Mouse (Mus musculus): ENCODE results near the gene Rexo5. TPM values are rescaled to one million over a fixed set of nuclear protein-coding genes. Genes with fewer than 3 reads are reported as not detected.

Rexo5 gene
- 1 to 10 TPM; 1.5 to 2.2 TPM for total RNA-seq (2021)

GRCm38 (mm10) chr7:119793586-119794250 lies at the start of gene Rexo5, which contains the start of gene Eri2:
TSS of gene Rexo5 (plus strand) at chr7:119794006.
TSS of gene Eri2 (minus strand) at chr7:119794058.
- peak; percentile 70 for DNase-seq (ENCODE audit: low spot score)
- intact Hi-C loops (cut with DNase I), result loop anchor here (5.0 to 10.0 kb wide), 2 partner anchors 76 to 101 kb away; partner anchors contain the start of genes Dcun1d3 and Lyrm1

DNA sequence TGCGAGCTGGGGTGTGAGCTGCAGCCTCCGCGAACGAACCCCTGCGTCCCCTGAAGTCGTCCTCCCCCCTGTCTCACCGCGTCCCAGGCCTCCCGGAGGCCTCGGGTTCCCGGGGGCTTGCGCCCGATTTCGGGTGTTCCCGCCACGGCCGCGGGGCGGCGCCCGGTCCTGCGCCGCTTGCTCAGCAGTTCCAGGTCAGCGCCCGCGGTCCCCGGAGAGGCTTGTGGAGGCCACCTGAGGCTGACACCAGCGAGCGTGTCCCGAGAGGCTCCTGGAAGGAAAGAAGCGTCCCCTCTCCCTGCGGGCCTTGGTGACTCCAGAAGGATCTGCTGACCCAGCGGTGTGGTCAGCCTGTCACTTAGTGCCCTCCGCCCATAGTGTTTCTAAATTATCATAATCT lies 49.5 kb upstream of the Rexo5 start:
- DNase-seq (ENCODE audit: low spot score), result no peak
- intact Hi-C loops (cut with DNase I), result no loop called here

DNA sequence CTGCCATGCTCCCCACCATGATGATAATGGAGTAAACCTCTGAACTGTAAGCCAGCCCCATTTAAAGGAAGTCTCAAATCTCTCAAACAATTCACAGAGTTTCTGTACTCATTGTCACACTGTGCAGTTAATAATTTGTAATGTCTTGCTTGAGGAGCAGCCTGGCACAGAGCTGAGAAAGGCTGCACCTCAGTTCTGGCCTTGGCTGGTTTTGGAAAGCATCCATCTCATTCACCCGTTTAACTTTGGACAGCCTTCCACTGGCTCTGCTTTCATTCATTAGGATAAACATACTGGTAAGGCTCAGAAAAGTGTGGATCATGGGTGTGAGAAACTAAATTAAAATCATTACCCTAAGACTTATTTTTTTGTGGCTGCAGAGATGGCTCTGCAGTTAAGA lies 47.9 kb upstream of the Rexo5 start:
- intact Hi-C loops (cut with DNase I), result no loop called here
- DNase-seq (ENCODE audit: low spot score), result no peak

DNA sequence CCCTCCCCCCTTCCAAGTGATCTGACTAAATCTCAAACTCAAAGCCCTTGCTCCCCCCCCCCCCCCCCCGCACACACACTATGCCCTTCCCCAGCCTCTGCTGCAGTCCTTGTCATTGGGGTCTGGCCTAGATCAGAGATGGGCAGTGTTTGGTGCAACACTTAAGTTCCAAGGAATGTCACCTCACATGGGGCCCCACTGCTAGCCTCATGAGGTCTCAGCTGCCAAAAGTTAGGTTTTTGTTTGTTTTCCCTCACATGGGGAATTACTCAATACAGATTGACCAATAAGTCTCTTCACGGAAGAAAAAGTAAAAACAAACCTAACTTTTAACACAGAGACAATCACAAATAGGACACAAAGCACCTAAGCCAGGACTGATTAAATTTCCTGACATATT lies 45.0 kb upstream of the Rexo5 start:
- intact Hi-C loops (cut with DNase I), result no loop called here

DNA sequence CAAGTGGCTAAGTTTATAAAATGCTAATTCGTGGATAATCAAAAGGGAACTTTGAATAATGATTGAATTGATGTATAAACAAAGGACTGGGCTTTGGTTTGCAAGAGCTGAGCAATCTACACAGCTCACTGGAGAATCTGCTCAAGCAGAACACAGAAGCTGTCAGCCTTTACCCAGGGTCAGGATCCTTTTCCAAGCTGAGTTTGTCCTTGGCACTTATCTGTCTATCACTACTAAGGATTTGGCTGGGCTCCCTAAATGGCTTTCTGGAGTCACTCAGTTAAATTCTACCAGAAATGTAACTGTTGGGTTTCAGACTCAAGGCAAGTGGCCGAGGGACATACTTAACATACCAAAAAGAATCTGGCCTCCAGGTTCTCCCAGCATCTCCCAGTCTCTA lies 43.9 kb upstream of the Rexo5 start:
- intact Hi-C loops (cut with DNase I), result no loop called here
- no peak for DNase-seq (ENCODE audit: low spot score)

More for the DNA sequence above, 45.0 kb upstream of the Rexo5 start:
- DNase-seq (ENCODE audit: low spot score), result no peak

DNA sequence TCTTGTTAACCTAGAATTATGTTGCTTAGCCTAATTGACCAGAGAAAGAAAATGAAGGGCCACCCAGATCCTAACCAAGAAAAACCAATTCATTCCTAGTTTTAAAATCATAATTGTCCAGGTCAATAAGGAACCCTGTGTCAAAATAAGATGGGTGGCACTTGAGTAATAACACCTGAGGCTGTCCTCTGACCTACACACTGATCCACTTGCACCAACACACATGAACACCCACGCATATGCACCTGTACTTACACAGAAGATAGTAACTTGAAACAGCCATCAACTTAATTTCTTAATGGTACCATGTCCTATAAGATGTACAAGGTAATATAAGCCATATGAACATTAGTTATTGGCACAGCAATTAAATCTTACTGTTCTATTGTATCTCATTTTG lies 40.1 kb upstream of the Rexo5 start:
- intact Hi-C loops (cut with DNase I), result no loop called here
- no peak for DNase-seq (ENCODE audit: low spot score)

DNA sequence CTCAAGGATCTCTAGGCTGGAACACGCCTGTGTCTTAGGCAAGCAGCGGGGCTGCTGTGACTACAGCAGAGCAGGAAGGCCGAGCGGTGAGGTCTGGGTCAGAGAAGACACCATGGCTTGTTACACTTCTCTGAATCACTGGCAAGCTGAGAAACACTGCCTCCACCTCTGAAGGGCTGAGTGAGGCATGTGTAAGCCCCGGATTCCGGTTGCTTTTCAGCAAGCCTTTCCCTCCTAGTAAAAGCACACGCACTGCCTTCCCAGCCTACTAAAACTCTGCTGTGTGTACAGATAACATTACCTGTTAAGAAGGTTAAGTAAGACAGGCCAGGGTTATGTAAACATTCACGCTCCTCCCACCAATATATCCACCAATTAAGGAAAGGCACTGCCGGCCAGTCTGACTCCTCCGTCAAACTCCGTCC lies 33.3 kb upstream of the Rexo5 start, which contains the start of gene Acsm3:
Gene Acsm3 (plus strand): TSS at position 397 of the 425 bp plus-strand sequence.
- no peak for DNase-seq (ENCODE audit: low spot score)
- intact Hi-C loops (cut with DNase I), result no loop called here

- intact Hi-C loops (cut with DNase I), result no loop called here
- DNase-seq (ENCODE audit: low spot score), result no peak
Measured at GRCm38 (mm10) chr7:119762166-119762697, 31.6 kb upstream of the Rexo5 start.

DNA sequence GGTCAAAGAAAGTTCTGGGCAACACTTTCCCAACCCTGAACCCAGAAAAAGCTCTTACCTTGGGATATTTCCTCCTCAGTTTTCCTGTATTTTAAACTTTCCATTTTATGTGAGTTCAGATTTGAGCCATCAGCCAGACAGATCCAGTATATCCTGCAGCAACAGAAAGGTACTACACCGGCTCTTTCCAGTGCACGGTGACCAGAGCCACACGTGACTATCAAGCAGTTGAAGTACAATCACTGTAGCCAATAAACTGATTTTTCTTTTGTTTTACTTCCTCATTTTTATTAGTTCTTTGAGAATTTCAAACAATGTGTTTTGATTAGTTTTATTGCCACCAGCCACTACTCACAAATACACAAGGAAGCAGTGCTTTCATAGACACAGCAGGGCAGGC lies 29.4 kb upstream of the Rexo5 start:
- intact Hi-C loops (cut with DNase I), result no loop called here
- DNase-seq (ENCODE audit: low spot score), result no peak

GRCm38 (mm10) chr7:119766996-119767395 lies 26.8 kb upstream of the Rexo5 start:
- intact Hi-C loops (cut with DNase I), result no loop called here
- no peak for DNase-seq (ENCODE audit: low spot score)

- DNase-seq (ENCODE audit: low spot score), result no peak
- intact Hi-C loops (cut with DNase I), result no loop called here
Measured at GRCm38 (mm10) chr7:119769895-119770294, 23.9 kb upstream of the Rexo5 start.

DNA sequence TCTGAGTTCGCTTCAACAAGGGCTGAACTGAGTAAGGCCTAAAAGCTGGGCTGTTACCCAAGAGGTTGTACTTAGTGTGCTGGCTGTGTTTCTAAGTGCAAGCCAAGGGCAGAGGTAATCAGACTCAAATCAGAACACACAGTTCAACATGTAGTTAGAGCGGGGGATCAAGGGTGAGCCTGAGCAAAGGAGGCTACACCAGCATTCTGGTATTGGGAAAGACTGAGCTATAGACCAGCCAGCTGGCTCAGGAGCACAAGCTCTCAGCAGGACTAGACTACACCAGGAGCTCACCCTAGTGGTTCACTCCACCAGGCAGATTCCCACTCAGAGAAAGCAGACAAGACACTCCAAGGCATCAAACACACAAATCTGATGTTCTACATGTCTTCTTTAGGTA lies 10.4 kb upstream of the Rexo5 start:
- DNase-seq (ENCODE audit: low spot score), result no peak
- intact Hi-C loops (cut with DNase I), result no loop called here

DNA sequence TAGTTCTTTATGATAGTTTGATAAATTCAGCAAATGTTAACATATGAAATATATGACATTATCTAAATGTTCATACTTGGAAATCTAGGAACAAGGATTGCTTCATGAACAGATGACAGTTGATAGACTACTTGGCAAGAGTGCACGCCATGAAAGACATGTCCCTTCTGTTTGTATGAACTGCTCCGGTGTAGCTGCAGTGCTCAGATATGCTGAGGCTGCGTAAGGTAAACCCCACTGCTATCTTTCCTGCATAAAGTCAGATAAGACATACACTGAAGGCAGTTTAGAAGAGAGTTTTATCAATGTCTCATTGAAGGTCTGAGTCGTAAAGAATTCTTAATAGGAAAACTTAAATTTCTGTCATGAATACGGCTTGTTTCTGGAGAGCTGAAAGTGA lies 8.9 kb upstream of the Rexo5 start:
- intact Hi-C loops (cut with DNase I), result no loop called here

GRCm38 (mm10) chr7:119789024-119789423 lies 4.8 kb upstream of the Rexo5 start:
- no peak for DNase-seq (ENCODE audit: low spot score)
- intact Hi-C loops (cut with DNase I), result no loop called here

More for the DNA sequence above, 8.9 kb upstream of the Rexo5 start:
- DNase-seq (ENCODE audit: low spot score), result no peak

DNA sequence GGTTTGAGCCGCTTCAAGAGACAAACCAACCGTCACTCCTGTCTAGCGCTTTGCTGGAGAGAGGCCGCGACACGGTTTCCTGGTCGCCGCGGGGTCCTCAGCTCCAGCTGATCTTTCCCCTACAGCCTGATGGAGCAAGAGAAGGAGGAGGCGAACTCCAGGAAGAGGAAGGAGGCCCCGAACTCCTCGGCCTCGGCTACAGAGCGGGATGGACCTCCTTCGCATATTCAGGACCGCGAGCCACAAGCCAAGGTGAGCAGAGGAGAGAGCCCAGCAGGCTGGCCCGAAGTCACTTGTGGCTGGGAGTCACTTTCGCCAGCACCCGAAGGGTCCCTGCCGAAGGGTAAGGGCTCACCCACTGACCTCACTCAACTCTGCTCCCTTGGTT lies 439 bp downstream of the Rexo5 start:
- intact Hi-C loops (cut with DNase I), result loop anchor here (5.0 to 10.0 kb wide), 2 partner anchors 77 to 101 kb away; partner anchors contain the start of genes Dcun1d3 and Lyrm1

DNA sequence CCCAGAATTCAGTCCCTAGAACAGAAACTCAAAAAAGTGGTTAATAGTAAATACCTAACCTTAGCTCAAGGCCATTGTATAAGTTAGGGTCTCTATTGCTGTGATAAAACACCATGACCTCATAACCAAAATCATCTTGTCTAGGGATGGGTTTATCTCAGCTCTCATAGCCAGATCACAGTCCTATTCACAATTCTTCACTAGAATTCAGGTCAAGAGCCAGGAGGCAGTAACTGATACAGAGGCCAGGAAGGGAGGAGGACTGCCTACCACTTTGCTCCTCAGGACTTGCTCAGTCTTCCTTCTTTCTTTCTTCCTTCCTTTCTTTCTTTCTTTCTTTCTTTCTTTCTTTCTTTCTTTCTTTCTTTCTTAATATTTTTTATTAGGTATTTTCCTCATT lies 1.5 kb downstream of the Rexo5 start:
- DNase-seq (ENCODE audit: low spot score), result no peak
- intact Hi-C loops (cut with DNase I), result loop anchor here (10.0 kb wide), 1 partner anchor 99 kb away; the partner anchor contains the start of genes Dcun1d3 and Lyrm1

More for the DNA sequence above, 439 bp downstream of the Rexo5 start:
- no peak for DNase-seq (ENCODE audit: low spot score)

DNA sequence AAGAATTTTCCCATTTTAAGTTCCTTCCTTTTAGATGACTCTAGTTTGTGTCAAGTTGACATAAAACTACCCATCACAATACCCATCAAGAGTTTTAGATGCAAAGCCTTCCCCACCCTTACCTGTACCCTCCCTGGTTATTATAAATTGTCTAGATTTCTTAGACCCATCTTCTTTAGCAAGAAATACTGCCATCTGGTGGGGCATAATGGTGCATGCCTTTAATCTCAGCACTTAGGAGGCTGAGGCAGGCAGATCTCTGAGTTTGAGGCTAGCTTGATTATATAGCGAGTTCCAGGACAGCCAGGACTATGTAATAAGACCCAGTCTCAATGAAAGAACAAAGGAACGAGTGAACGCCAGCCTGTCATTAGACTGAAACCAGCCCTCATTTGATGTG lies 6.7 kb downstream of the Rexo5 start:
- intact Hi-C loops (cut with DNase I), result no loop called here
- no peak for DNase-seq (ENCODE audit: low spot score)

DNA sequence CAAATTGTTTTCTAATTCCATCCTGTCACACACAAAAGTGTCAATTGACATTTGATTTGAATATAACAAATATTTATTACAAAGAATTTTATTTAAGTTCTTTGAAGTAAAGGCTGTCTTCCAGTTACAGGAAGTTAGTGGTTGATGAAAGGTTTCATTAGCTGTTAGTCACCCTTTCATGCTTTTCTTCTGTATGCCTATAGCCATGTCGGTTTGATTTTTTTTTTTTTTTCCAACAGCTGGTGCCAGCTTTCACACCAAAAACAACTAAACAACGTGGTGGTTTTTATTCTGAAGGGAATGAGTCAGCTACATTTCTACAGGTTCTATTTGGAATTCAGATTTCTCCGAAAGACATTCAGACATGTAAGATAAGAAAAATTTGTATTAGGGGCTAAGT lies 7.2 kb downstream of the Rexo5 start:
- intact Hi-C loops (cut with DNase I), result no loop called here
- no peak for DNase-seq (ENCODE audit: low spot score)

GRCm38 (mm10) chr7:119807396-119807795 lies 13.6 kb downstream of the Rexo5 start:
- no peak for DNase-seq (ENCODE audit: low spot score)
- intact Hi-C loops (cut with DNase I), result no loop called here

GRCm38 (mm10) chr7:119808723-119809122 lies 14.9 kb downstream of the Rexo5 start:
- intact Hi-C loops (cut with DNase I), result no loop called here
- no peak for DNase-seq (ENCODE audit: low spot score)

- no peak for DNase-seq (ENCODE audit: low spot score)
- intact Hi-C loops (cut with DNase I), result no loop called here
Measured at GRCm38 (mm10) chr7:119835371-119835770, 41.6 kb downstream of the Rexo5 start.
